Mouse (Mus musculus) embryonic facial prominence, embryonic 15.5 days (tissue): Measurements from ENCODE around the gene Bcl6b. TPM values are rescaled to one million over a fixed set of nuclear protein-coding genes. Genes with fewer than 3 reads are reported as not detected.

Experiments used
- ATAC-seq: fragments of 200-750 bp; cut with Nextera tagmentation; 2 replicates; pipeline ENCODE4 v1.8.0; 2017; ENCODE audit warnings: low read depth, moderate TSS enrichment; ENCODE audit not compliant: insufficient number of reproducible peaks, low FRiP score, low TSS enrichment
- H3K27ac ChIP-seq: fragments of 300-500 bp; sonication (generic); replicated peaks from 2 replicates; pipeline ENCODE4 v1.5.1; 2015; ENCODE audit warnings: mild to moderate bottlenecking, inconsistent platforms
- H3K27me3 ChIP-seq: fragments of 300-500 bp; sonication (generic); 2 replicates; pipeline ENCODE4 v1.6.1; 2015; ENCODE audit warnings: inconsistent platforms
- H3K36me3 ChIP-seq: fragments of 300-500 bp; sonication (generic); 2 replicates; pipeline ENCODE4 v1.6.1; 2015; ENCODE audit warnings: mild to moderate bottlenecking, inconsistent platforms
- H3K4me1 ChIP-seq: fragments of 300-500 bp; sonication (generic); 2 replicates; pipeline ENCODE4 v1.6.1; 2015; ENCODE audit warnings: inconsistent platforms
- H3K4me2 ChIP-seq: fragments of 300-500 bp; sonication (generic); replicated peaks from 2 replicates; pipeline ENCODE4 v1.6.1; 2015; ENCODE audit warnings: mild to moderate bottlenecking, inconsistent platforms
- H3K4me3 ChIP-seq: fragments of 300-500 bp; sonication (generic); replicated peaks from 2 replicates; pipeline ENCODE4 v1.5.1; 2015; ENCODE audit warnings: mild to moderate bottlenecking, inconsistent platforms
- H3K9ac ChIP-seq: fragments of 300-500 bp; sonication (generic); 2 replicates; pipeline ENCODE4 v1.6.1; 2015; ENCODE audit warnings: inconsistent platforms
- H3K9me3 ChIP-seq: fragments of 300-500 bp; sonication (generic); replicated peaks from 2 replicates; pipeline ENCODE4 v1.6.1; 2016; ENCODE audit warnings: inconsistent platforms
- WGBS: fragments of 180-500 bp; shearing (Covaris S2); methylation state at CpG from one replicate; pipeline ENCODE4 v1.1.7; 2015; 5-methylcytosine and 5-hydroxymethylcytosine counted together
- microRNA counts: library from miRNA; unstranded; fragments of <30 nt; microRNA quantifications from one replicate; lab custom pipeline; 2016
- microRNA-seq: library from miRNA; unstranded; fragments of <30 nt; microRNA quantifications from one replicate; pipeline ENCODE4, GENCODE M21; 2016; ENCODE audit warnings: borderline number of aligned reads
- polyA plus RNA-seq: library from polyadenylated mRNA; unstranded; fragments of >200 nt; fragmentation: Nextera tagmentation; extraction: Ambion mirVana; gene quantifications from 2 replicates; pipeline ENCODE4 v1.2.1, GENCODE M21; 2015

The Bcl6b gene
- polyA plus RNA-seq, 1 experiment from 2014 or later = 11.9 TPM

- Histone ChIP-seq H3K4me1 (no peaks in the 10 kb centered on the region), H3K9ac (no peak overlapping the region), H3K9me3 (no peaks in the 10 kb centered on the region), H3K27me3 (no peaks in the 10 kb centered on the region), H3K4me3 (no peak overlapping the region), H3K4me2 (no peak overlapping the region), H3K36me3 (no peaks in the 10 kb centered on the region), H3K27ac (no peak overlapping the region)
- ATAC-seq = no peak
- WGBS = 84% methylated on average over 6 of the region's 6 CpGs
Measured at GRCm38 (mm10) chr11:70191188-70191587, 38.4 kb downstream of the Bcl6b start.

GRCm38 (mm10) chr11:70189319-70190134, 40.1 kb downstream of the Bcl6b start:
- Histone ChIP-seq H3K36me3 (no peaks in the 10 kb centered on the region), H3K27me3 (no peaks in the 10 kb centered on the region), H3K9me3 (no peaks in the 10 kb centered on the region), H3K27ac (no peak overlapping the region), H3K4me1 (no peaks in the 10 kb centered on the region), H3K4me2 (no peak overlapping the region), H3K9ac (no peak overlapping the region), H3K4me3 (no peak overlapping the region)
- ATAC-seq = no peak
- 79% methylated on average over 28 of the region's 28 CpGs for WGBS

GRCm38 (mm10) chr11:70185120-70185519, 44.5 kb downstream of the Bcl6b start:
- no peak for ATAC-seq

GRCm38 (mm10) chr11:70180496-70180895, 49.1 kb downstream of the Bcl6b start:
- Histone ChIP-seq H3K27me3 (no peaks in the 10 kb centered on the region), H3K4me1 (no peaks in the 10 kb centered on the region), H3K27ac (no peak overlapping the region), H3K4me2 (no peak overlapping the region), H3K9ac (no peak overlapping the region), H3K9me3 (no peaks in the 10 kb centered on the region), H3K4me3 (no peak overlapping the region), H3K36me3 (no peaks in the 10 kb centered on the region)
- WGBS = 94% methylated on average over 4 of the region's 4 CpGs
- no peak for ATAC-seq

More at GRCm38 (mm10) chr11:70185120-70185519, 44.5 kb downstream of the Bcl6b start:
- WGBS = 58% methylated on average over 7 of the region's 7 CpGs
- Histone ChIP-seq H3K27me3 (no peaks in the 10 kb centered on the region), H3K27ac (no peak overlapping the region), H3K9me3 (no peaks in the 10 kb centered on the region), H3K4me1 (no peaks in the 10 kb centered on the region), H3K9ac (no peak overlapping the region), H3K4me3 (no peak overlapping the region), H3K4me2 (no peak overlapping the region), H3K36me3 (no peaks in the 10 kb centered on the region)

- Histone ChIP-seq H3K9ac (no peak overlapping the region), H3K27me3 (no peaks in the 10 kb centered on the region), H3K36me3 (no peaks in the 10 kb centered on the region), H3K4me1 (no peaks in the 10 kb centered on the region), H3K27ac (no peak overlapping the region), H3K4me2 (no peak overlapping the region), H3K4me3 (no peak overlapping the region), H3K9me3 (no peaks in the 10 kb centered on the region)
- ATAC-seq = no peak
- WGBS = 22% methylated on average over 14 of the region's 14 CpGs
Measured at GRCm38 (mm10) chr11:70179401-70179800, 50.2 kb downstream of the Bcl6b start.

- Histone ChIP-seq H3K9me3 (no peaks in the 10 kb centered on the region), H3K4me3 (no peak overlapping the region), H3K36me3 (no peaks in the 10 kb centered on the region), H3K4me1 (no peaks in the 10 kb centered on the region), H3K27me3 (no peaks in the 10 kb centered on the region), H3K4me2 (no peak overlapping the region), H3K27ac (no peak overlapping the region), H3K9ac (no peak overlapping the region)
- no peak for ATAC-seq
- WGBS = 75% methylated on average over 11 of the region's 11 CpGs
Measured at GRCm38 (mm10) chr11:70178756-70179155, 50.8 kb downstream of the Bcl6b start.

GRCm38 (mm10) chr11:70178311-70178710, 51.3 kb downstream of the Bcl6b start:
- H3K4me1 ChIP-seq = no peaks in the 10 kb centered on the region
- no peak overlapping the region for H3K27ac ChIP-seq
- H3K9ac ChIP-seq = no peak overlapping the region
- no peak overlapping the region for H3K4me3 ChIP-seq
- ATAC-seq = no peak
- no peaks in the 10 kb centered on the region for H3K27me3 ChIP-seq
- WGBS = 85% methylated on average over 11 of the region's 11 CpGs
- no peak overlapping the region for H3K4me2 ChIP-seq
- H3K36me3 ChIP-seq = no peaks in the 10 kb centered on the region
- no peaks in the 10 kb centered on the region for H3K9me3 ChIP-seq

- no peak for ATAC-seq
- 68% methylated on average over 8 of the region's 8 CpGs for WGBS
- no peaks in the 10 kb centered on the region for H3K9me3 ChIP-seq
Measured at GRCm38 (mm10) chr11:70177647-70178046, 52.0 kb downstream of the Bcl6b start.

GRCm38 (mm10) chr11:70174491-70174890, 55.1 kb downstream of the Bcl6b start:
- Histone ChIP-seq H3K4me2 (no peak overlapping the region), H3K4me1 (no peaks in the 10 kb centered on the region), H3K9me3 (no peaks in the 10 kb centered on the region), H3K27ac (no peak overlapping the region), H3K36me3 (no peaks in the 10 kb centered on the region), H3K27me3 (no peaks in the 10 kb centered on the region), H3K9ac (no peak overlapping the region), H3K4me3 (no peak overlapping the region)
- ATAC-seq = no peak
- 82% methylated on average over 4 of the region's 4 CpGs for WGBS

More at GRCm38 (mm10) chr11:70177647-70178046, 52.0 kb downstream of the Bcl6b start:
- no peak overlapping the region for H3K4me3 ChIP-seq
- H3K4me2 ChIP-seq = no peak overlapping the region
- H3K4me1 ChIP-seq = no peaks in the 10 kb centered on the region
- H3K9ac ChIP-seq = no peak overlapping the region
- no peaks in the 10 kb centered on the region for H3K27me3 ChIP-seq
- no peaks in the 10 kb centered on the region for H3K36me3 ChIP-seq
- no peak overlapping the region for H3K27ac ChIP-seq

MicroRNA genes within 50 kb of the gene (microRNA counts, 519-probe panel; counts per million panel counts)
- microRNA mmu-miR-195 (lab: Ali Mortazavi, UCI) (832 counts per million, percentile 3 among the panel's probes with 10 or more counts), microRNA mmu-miR-497 (lab: Ali Mortazavi, UCI) (2,146 counts per million, percentile 46 among the panel's probes with 10 or more counts)

Small RNA genes within 50 kb of the gene (microRNA-seq; reads per million reads assigned to microRNA genes)
- gene Mir195a (892 reads per million, percentile 75 among the genes with 10 or more reads in this experiment), gene Mir497 (not detected), gene Mir497b (not detected)

Other genes starting within 250 kb of the Bcl6b start
- gene Ctdnep1, start 248.6 kb downstream of the Bcl6b start, polyA plus RNA-seq = 31.6 and 34.9 TPM in 2 replicates
- 112 and 113 TPM in 2 replicates for gene Elp5, start 247.3 kb downstream of the Bcl6b start, polyA plus RNA-seq
- 543 and 559 TPM in 2 replicates for gene Gabarap, start 238.7 kb downstream of the Bcl6b start, polyA plus RNA-seq
- 77.8 and 83.0 TPM in 2 replicates for gene Phf23, start 234.0 kb downstream of the Bcl6b start, polyA plus RNA-seq
- 47.3 and 52.3 TPM in 2 replicates for gene Dvl2, start 229.2 kb downstream of the Bcl6b start, polyA plus RNA-seq
- gene Acadvl, start 214.4 kb downstream of the Bcl6b start, polyA plus RNA-seq = 95.6 and 97.7 TPM in 2 replicates
- gene Dlg4, start 212.9 kb downstream of the Bcl6b start, polyA plus RNA-seq = 11.4 and 14.4 TPM in 2 replicates
- gene Asgr1, start 175.7 kb downstream of the Bcl6b start, polyA plus RNA-seq = 0.24 and 0.27 TPM in 2 replicates
- gene Asgr2, start 137.2 kb downstream of the Bcl6b start, polyA plus RNA-seq = 0.12 and 0.26 TPM in 2 replicates
- 0.42 and 2.1 TPM in 2 replicates for gene Mgl2, start 99.5 kb downstream of the Bcl6b start, polyA plus RNA-seq
- gene Clec10a, start 73.6 kb downstream of the Bcl6b start, polyA plus RNA-seq = 1.5 and 2.6 TPM in 2 replicates
- 6.9 and 11.2 TPM in 2 replicates for gene Slc16a11, start 17.0 kb downstream of the Bcl6b start, polyA plus RNA-seq
- gene Slc16a13, start 8.7 kb downstream of the Bcl6b start, polyA plus RNA-seq = 10.3 and 13.2 TPM in 2 replicates
- 157 and 177 TPM in 2 replicates for gene 0610010K14Rik, start 8.1 kb upstream of the Bcl6b start, polyA plus RNA-seq
- gene Gm21988, start 10.0 kb upstream of the Bcl6b start, polyA plus RNA-seq = 9.5 and 12.0 TPM in 2 replicates
- gene Rnasek, start 10.0 kb upstream of the Bcl6b start, polyA plus RNA-seq = 231 and 240 TPM in 2 replicates
- 15.4 and 17.6 TPM in 2 replicates for gene Alox12, start 25.6 kb upstream of the Bcl6b start, polyA plus RNA-seq
- 5.9 and 6.9 TPM in 2 replicates for gene Alox12e, start 92.8 kb upstream of the Bcl6b start, polyA plus RNA-seq
- gene Alox15, start 122.2 kb upstream of the Bcl6b start, polyA plus RNA-seq = 1.3 and 2.6 TPM in 2 replicates
- gene Pelp1, start 180.2 kb upstream of the Bcl6b start, polyA plus RNA-seq = 33.6 and 35.0 TPM in 2 replicates
- 26.1 and 28.8 TPM in 2 replicates for gene Arrb2, start 202.8 kb upstream of the Bcl6b start, polyA plus RNA-seq
- 37.0 and 42.9 TPM in 2 replicates for gene Med11, start 222.1 kb upstream of the Bcl6b start, polyA plus RNA-seq
- gene Zmynd15, start 229.6 kb upstream of the Bcl6b start, polyA plus RNA-seq = 0.63 and 0.71 TPM in 2 replicates
- gene Cxcl16, start 230.2 kb upstream of the Bcl6b start, polyA plus RNA-seq = 4.1 and 4.5 TPM in 2 replicates